Mouse (Mus musculus): ENCODE data around the gene Stoml1. TPM values are rescaled to one million over a fixed set of nuclear protein-coding genes. Genes with fewer than 3 reads are reported as not detected.

The Stoml1 gene
- polyA plus RNA-seq, 1 experiment from 2014 or later = 43.1 TPM

GRCm38 (mm10) chr9:58294527-58294926 is 41.6 kb downstream of the Stoml1 start:
- 45% methylated on average over 7 of the region's 7 CpGs for WGBS
- ATAC-seq (ENCODE audit: insufficient number of reproducible peaks, insufficient read depth, low FRiP score, low TSS enrichment, low read depth) = no peak
- H3K4me1 ChIP-seq = peaks cover 14% of the 10 kb centered on the region
- no peak overlapping the region for H3K27ac ChIP-seq
- H3K9ac ChIP-seq = no peak overlapping the region
- H3K4me3 ChIP-seq = no peak overlapping the region
- H3K36me3 ChIP-seq = peaks cover 28% of the 10 kb centered on the region
- H3K27me3 ChIP-seq = no peaks in the 10 kb centered on the region
- H3K9me3 ChIP-seq = no peaks in the 10 kb centered on the region
- H3K4me2 ChIP-seq = no peak overlapping the region

GRCm38 (mm10) chr9:58295345-58295744 is 42.4 kb downstream of the Stoml1 start:
- no peak overlapping the region for H3K27ac ChIP-seq
- H3K9ac ChIP-seq = no peak overlapping the region
- H3K9me3 ChIP-seq = no peaks in the 10 kb centered on the region
- H3K4me1 ChIP-seq = peaks cover 21% of the 10 kb centered on the region
- H3K4me3 ChIP-seq = no peak overlapping the region
- no peaks in the 10 kb centered on the region for H3K27me3 ChIP-seq
- H3K4me2 ChIP-seq = no peak overlapping the region
- WGBS = 84% methylated on average over 3 of the region's 3 CpGs
- ATAC-seq (ENCODE audit: insufficient number of reproducible peaks, insufficient read depth, low FRiP score, low TSS enrichment, low read depth) = no peak
- peaks cover 28% of the 10 kb centered on the region for H3K36me3 ChIP-seq

GRCm38 (mm10) chr9:58295766-58296361 is 42.9 kb downstream of the Stoml1 start:
- Histone ChIP-seq H3K4me3 (no peak overlapping the region), H3K9me3 (no peaks in the 10 kb centered on the region), H3K4me2 (no peak overlapping the region), H3K36me3 (peaks cover 23% of the 10 kb centered on the region), H3K27me3 (no peaks in the 10 kb centered on the region), H3K9ac (peak overlapping the region; percentile 40; the same call in 1 of the 2 replicates), H3K27ac (peak overlapping the region; percentile 33; the same call in 1 of the 2 replicates), H3K4me1 (peaks cover 21% of the 10 kb centered on the region)
- WGBS = 19% methylated on average over 9 of the region's 9 CpGs
- ATAC-seq (ENCODE audit: insufficient number of reproducible peaks, insufficient read depth, low FRiP score, low TSS enrichment, low read depth) = no peak

- H3K9ac ChIP-seq = no peak overlapping the region
- H3K4me1 ChIP-seq = peaks cover 21% of the 10 kb centered on the region
- 89% methylated on average over 6 of the region's 6 CpGs for WGBS
- ATAC-seq (ENCODE audit: insufficient number of reproducible peaks, insufficient read depth, low FRiP score, low TSS enrichment, low read depth) = no peak
- H3K27ac ChIP-seq = no peak overlapping the region
- no peak overlapping the region for H3K4me3 ChIP-seq
- H3K9me3 ChIP-seq = no peaks in the 10 kb centered on the region
- no peaks in the 10 kb centered on the region for H3K27me3 ChIP-seq
- H3K4me2 ChIP-seq = no peak overlapping the region
- peaks cover 19% of the 10 kb centered on the region for H3K36me3 ChIP-seq
Observed at GRCm38 (mm10) chr9:58297065-58297464, 44.1 kb downstream of the Stoml1 start.

GRCm38 (mm10) chr9:58297961-58298477 is 45.1 kb downstream of the Stoml1 start:
- Histone ChIP-seq H3K36me3 (peaks cover 13% of the 10 kb centered on the region), H3K9me3 (no peaks in the 10 kb centered on the region), H3K27me3 (no peaks in the 10 kb centered on the region), H3K9ac (no peak overlapping the region), H3K27ac (no peak overlapping the region), H3K4me3 (no peak overlapping the region), H3K4me1 (peaks cover 21% of the 10 kb centered on the region), H3K4me2 (no peak overlapping the region)
- ATAC-seq (ENCODE audit: insufficient number of reproducible peaks, insufficient read depth, low FRiP score, low TSS enrichment, low read depth) = no peak
- 71% methylated on average over 4 of the region's 4 CpGs for WGBS

- Histone ChIP-seq H3K4me3 (no peak overlapping the region), H3K9ac (no peak overlapping the region), H3K27ac (no peak overlapping the region), H3K9me3 (no peaks in the 10 kb centered on the region), H3K36me3 (peaks cover 6% of the 10 kb centered on the region; the same call in 1 of the 2 replicates), H3K4me2 (no peak overlapping the region), H3K27me3 (no peaks in the 10 kb centered on the region), H3K4me1 (peaks cover 33% of the 10 kb centered on the region)
- 25% methylated on average over 2 of the region's 2 CpGs for WGBS
- ATAC-seq (ENCODE audit: insufficient number of reproducible peaks, insufficient read depth, low FRiP score, low TSS enrichment, low read depth) = peak; percentile 34; the same call in 1 of the 2 replicates
Observed at GRCm38 (mm10) chr9:58299356-58299799, 46.4 kb downstream of the Stoml1 start.

GRCm38 (mm10) chr9:58303115-58303514 is 50.2 kb downstream of the Stoml1 start:
- Histone ChIP-seq H3K36me3 (no peaks in the 10 kb centered on the region), H3K9me3 (no peaks in the 10 kb centered on the region), H3K27me3 (no peaks in the 10 kb centered on the region), H3K4me3 (no peak overlapping the region), H3K4me2 (no peak overlapping the region), H3K9ac (no peak overlapping the region), H3K4me1 (peaks cover 60% of the 10 kb centered on the region), H3K27ac (no peak overlapping the region)
- WGBS = 62% methylated on average over 5 of the region's 5 CpGs
- ATAC-seq (ENCODE audit: insufficient number of reproducible peaks, insufficient read depth, low FRiP score, low TSS enrichment, low read depth) = no peak

- no peaks in the 10 kb centered on the region for H3K36me3 ChIP-seq
- no peak overlapping the region for H3K4me2 ChIP-seq
- H3K27me3 ChIP-seq = no peaks in the 10 kb centered on the region
- peaks cover 66% of the 10 kb centered on the region for H3K4me1 ChIP-seq
- 57% methylated on average over 8 of the region's 8 CpGs for WGBS
- ATAC-seq (ENCODE audit: insufficient number of reproducible peaks, insufficient read depth, low FRiP score, low TSS enrichment, low read depth) = no peak
- H3K27ac ChIP-seq = peak overlapping the region; percentile 24
- no peaks in the 10 kb centered on the region for H3K9me3 ChIP-seq
- H3K9ac ChIP-seq = no peak overlapping the region
- H3K4me3 ChIP-seq = no peak overlapping the region
Observed at GRCm38 (mm10) chr9:58303599-58304271, 50.8 kb downstream of the Stoml1 start.

- H3K4me1 ChIP-seq = peaks cover 71% of the 10 kb centered on the region
- 0 out of 2 replicates have a peak, but pooled peaks have one; percentile 44 for ATAC-seq (ENCODE audit: insufficient number of reproducible peaks, insufficient read depth, low FRiP score, low TSS enrichment, low read depth)
- H3K4me2 ChIP-seq = peak overlapping the region; percentile 21; the same call in 1 of the 2 replicates
- WGBS = 6% methylated on average over 6 of the region's 6 CpGs
- peak overlapping the region; percentile 77 for H3K27ac ChIP-seq
- 0 out of 2 replicates have a peak overlapping the region, but pooled peaks have one; percentile 21 for H3K9ac ChIP-seq
- no peaks in the 10 kb centered on the region for H3K9me3 ChIP-seq
- no peaks in the 10 kb centered on the region for H3K27me3 ChIP-seq
- H3K36me3 ChIP-seq = no peaks in the 10 kb centered on the region
- H3K4me3 ChIP-seq = no peak overlapping the region
Observed at GRCm38 (mm10) chr9:58305686-58306085, 52.7 kb downstream of the Stoml1 start.

- Histone ChIP-seq H3K27me3 (peaks cover 19% of the 10 kb centered on the region), H3K9me3 (no peaks in the 10 kb centered on the region), H3K9ac (peak overlapping the region; percentile 61), H3K4me3 (0 out of 2 replicates have a peak overlapping the region, but pooled peaks have one; percentile 2), H3K36me3 (no peaks in the 10 kb centered on the region), H3K4me1 (peaks cover 91% of the 10 kb centered on the region), H3K27ac (peak overlapping the region; percentile 82), H3K4me2 (peak overlapping the region; percentile 39)
- WGBS = 18% methylated on average over 6 of the region's 6 CpGs
- ATAC-seq (ENCODE audit: insufficient number of reproducible peaks, insufficient read depth, low FRiP score, low TSS enrichment, low read depth) = no peak
Observed at GRCm38 (mm10) chr9:58308395-58308794, 55.4 kb downstream of the Stoml1 start.

GRCm38 (mm10) chr9:58310043-58310660 is 57.2 kb downstream of the Stoml1 start:
- Histone ChIP-seq H3K9ac (peak overlapping the region; percentile 36; the same call in 1 of the 2 replicates), H3K9me3 (no peaks in the 10 kb centered on the region), H3K27me3 (peaks cover 19% of the 10 kb centered on the region), H3K27ac (no peak overlapping the region), H3K4me3 (peak overlapping the region; percentile 24), H3K4me2 (peak overlapping the region; percentile 89), H3K4me1 (peaks cover 89% of the 10 kb centered on the region), H3K36me3 (no peaks in the 10 kb centered on the region)
- no peak for ATAC-seq (ENCODE audit: insufficient number of reproducible peaks, insufficient read depth, low FRiP score, low TSS enrichment, low read depth)
- WGBS = 78% methylated on average over 14 of the region's 14 CpGs

All from embryonic facial prominence, embryonic 13.5 days (tissue).